Mouse (Mus musculus): Measurements from ENCODE around the gene Cbr2. TPM values are rescaled to one million over a fixed set of nuclear protein-coding genes. Genes with fewer than 3 reads are reported as not detected.

Gene Cbr2
- polyA plus RNA-seq (2014; fragmentation: Illumina TruSeq; extraction: RNeasy Lipid Tissue Mini Kit (QIAGEN cat#74804)): not detected

GRCm38 (mm10) chr11:120731858-120732680 is at the start of gene Cbr2:
Gene Cbr2 (minus strand): TSS chr11:120732114.

GRCm38 (mm10) chr11:120762672-120763041 is 30.7 kb upstream of the Cbr2 start, which contains the start of gene Hmga1b:
Gene Hmga1b (plus strand): TSS chr11:120762794.

GRCm38 (mm10) chr11:120727169-120727527 is 4.8 kb downstream of the Cbr2 start, which contains the start of gene Dcxr:
Gene Dcxr (minus strand): TSS chr11:120727281.

GRCm38 (mm10) chr11:120721124-120722066 is 10.5 kb downstream of the Cbr2 start, which contains the start of gene Rac3:
Gene Rac3 (plus strand): TSS chr11:120721470.

GRCm38 (mm10) chr11:120713580-120714518 is 18.1 kb downstream of the Cbr2 start, which contains the start of the genes Cenpx and Lrrc45:
Gene Cenpx (minus strand): TSS chr11:120713738.
Gene Lrrc45 (plus strand): TSS chr11:120713925.

Other genes starting within 250 kb of the Cbr2 start
- 1.2 TPM for gene Mrpl12, start 247.5 kb downstream of the Cbr2 start, polyA plus RNA-seq (2014; fragmentation: Illumina TruSeq; extraction: RNeasy Lipid Tissue Mini Kit (QIAGEN cat#74804))
- gene Slc25a10, start 240.3 kb downstream of the Cbr2 start, polyA plus RNA-seq (2014; fragmentation: Illumina TruSeq; extraction: RNeasy Lipid Tissue Mini Kit (QIAGEN cat#74804)): not detected
- gene Gcgr, start 201.4 kb downstream of the Cbr2 start, polyA plus RNA-seq (2014; fragmentation: Illumina TruSeq; extraction: RNeasy Lipid Tissue Mini Kit (QIAGEN cat#74804)): not detected
- gene Mcrip1, start 182.4 kb downstream of the Cbr2 start, polyA plus RNA-seq (2014; fragmentation: Illumina TruSeq; extraction: RNeasy Lipid Tissue Mini Kit (QIAGEN cat#74804)): 1.5 TPM
- gene Ppp1r27, start 181.0 kb downstream of the Cbr2 start, polyA plus RNA-seq (2014; fragmentation: Illumina TruSeq; extraction: RNeasy Lipid Tissue Mini Kit (QIAGEN cat#74804)): not detected
- 235 TPM for gene P4hb, start 158.9 kb downstream of the Cbr2 start, polyA plus RNA-seq (2014; fragmentation: Illumina TruSeq; extraction: RNeasy Lipid Tissue Mini Kit (QIAGEN cat#74804))
- 29.1 TPM for gene Arhgdia, start 150.5 kb downstream of the Cbr2 start, polyA plus RNA-seq (2014; fragmentation: Illumina TruSeq; extraction: RNeasy Lipid Tissue Mini Kit (QIAGEN cat#74804))
- 37.9 TPM for gene Alyref, start 133.7 kb downstream of the Cbr2 start, polyA plus RNA-seq (2014; fragmentation: Illumina TruSeq; extraction: RNeasy Lipid Tissue Mini Kit (QIAGEN cat#74804))
- 5.8 TPM for gene Anapc11, start 133.7 kb downstream of the Cbr2 start, polyA plus RNA-seq (2014; fragmentation: Illumina TruSeq; extraction: RNeasy Lipid Tissue Mini Kit (QIAGEN cat#74804))
- gene Npb, start 123.6 kb downstream of the Cbr2 start, polyA plus RNA-seq (2014; fragmentation: Illumina TruSeq; extraction: RNeasy Lipid Tissue Mini Kit (QIAGEN cat#74804)): not detected
- gene Pcyt2, start 114.2 kb downstream of the Cbr2 start, polyA plus RNA-seq (2014; fragmentation: Illumina TruSeq; extraction: RNeasy Lipid Tissue Mini Kit (QIAGEN cat#74804)): 3.4 TPM
- gene Sirt7, start 106.9 kb downstream of the Cbr2 start, polyA plus RNA-seq (2014; fragmentation: Illumina TruSeq; extraction: RNeasy Lipid Tissue Mini Kit (QIAGEN cat#74804)): 3.2 TPM
- gene Mafg, start 98.5 kb downstream of the Cbr2 start, polyA plus RNA-seq (2014; fragmentation: Illumina TruSeq; extraction: RNeasy Lipid Tissue Mini Kit (QIAGEN cat#74804)): 10.4 TPM
- 1.6 TPM for gene Pycr1, start 88.3 kb downstream of the Cbr2 start, polyA plus RNA-seq (2014; fragmentation: Illumina TruSeq; extraction: RNeasy Lipid Tissue Mini Kit (QIAGEN cat#74804))
- not detected for gene Myadml2, start 84.0 kb downstream of the Cbr2 start, polyA plus RNA-seq (2014; fragmentation: Illumina TruSeq; extraction: RNeasy Lipid Tissue Mini Kit (QIAGEN cat#74804))
- not detected for gene Notum, start 70.9 kb downstream of the Cbr2 start, polyA plus RNA-seq (2014; fragmentation: Illumina TruSeq; extraction: RNeasy Lipid Tissue Mini Kit (QIAGEN cat#74804))
- 0.77 TPM for gene Aspscr1, start 59.1 kb downstream of the Cbr2 start, polyA plus RNA-seq (2014; fragmentation: Illumina TruSeq; extraction: RNeasy Lipid Tissue Mini Kit (QIAGEN cat#74804))
- not detected for gene Cenpx, start 18.4 kb downstream of the Cbr2 start, polyA plus RNA-seq (2014; fragmentation: Illumina TruSeq; extraction: RNeasy Lipid Tissue Mini Kit (QIAGEN cat#74804))
- gene Lrrc45, start 18.2 kb downstream of the Cbr2 start, polyA plus RNA-seq (2014; fragmentation: Illumina TruSeq; extraction: RNeasy Lipid Tissue Mini Kit (QIAGEN cat#74804)): 0.40 TPM
- not detected for gene Rac3, start 10.6 kb downstream of the Cbr2 start, polyA plus RNA-seq (2014; fragmentation: Illumina TruSeq; extraction: RNeasy Lipid Tissue Mini Kit (QIAGEN cat#74804))
- gene Dcxr, start 4.8 kb downstream of the Cbr2 start, polyA plus RNA-seq (2014; fragmentation: Illumina TruSeq; extraction: RNeasy Lipid Tissue Mini Kit (QIAGEN cat#74804)): not detected
- not detected for gene Hmga1b, start 30.7 kb upstream of the Cbr2 start, polyA plus RNA-seq (2014; fragmentation: Illumina TruSeq; extraction: RNeasy Lipid Tissue Mini Kit (QIAGEN cat#74804))
- gene Rfng, start 52.1 kb upstream of the Cbr2 start, polyA plus RNA-seq (2014; fragmentation: Illumina TruSeq; extraction: RNeasy Lipid Tissue Mini Kit (QIAGEN cat#74804)): not detected
- gene Gps1, start 52.2 kb upstream of the Cbr2 start, polyA plus RNA-seq (2014; fragmentation: Illumina TruSeq; extraction: RNeasy Lipid Tissue Mini Kit (QIAGEN cat#74804)): 10.9 TPM
- 3.3 TPM for gene Dus1l, start 64.3 kb upstream of the Cbr2 start, polyA plus RNA-seq (2014; fragmentation: Illumina TruSeq; extraction: RNeasy Lipid Tissue Mini Kit (QIAGEN cat#74804))
- 2.1 TPM for gene Fasn, start 92.4 kb upstream of the Cbr2 start, polyA plus RNA-seq (2014; fragmentation: Illumina TruSeq; extraction: RNeasy Lipid Tissue Mini Kit (QIAGEN cat#74804))
- gene Ccdc57, start 200.8 kb upstream of the Cbr2 start, polyA plus RNA-seq (2014; fragmentation: Illumina TruSeq; extraction: RNeasy Lipid Tissue Mini Kit (QIAGEN cat#74804)): 1.1 TPM
- 0.17 TPM for gene Slc16a3, start 216.4 kb upstream of the Cbr2 start, polyA plus RNA-seq (2014; fragmentation: Illumina TruSeq; extraction: RNeasy Lipid Tissue Mini Kit (QIAGEN cat#74804))

Data from ovary, adult 10 weeks (tissue).